Comparison of ENCODE assay signal across 15 mouse cellular contexts in the genomic region with DNA sequence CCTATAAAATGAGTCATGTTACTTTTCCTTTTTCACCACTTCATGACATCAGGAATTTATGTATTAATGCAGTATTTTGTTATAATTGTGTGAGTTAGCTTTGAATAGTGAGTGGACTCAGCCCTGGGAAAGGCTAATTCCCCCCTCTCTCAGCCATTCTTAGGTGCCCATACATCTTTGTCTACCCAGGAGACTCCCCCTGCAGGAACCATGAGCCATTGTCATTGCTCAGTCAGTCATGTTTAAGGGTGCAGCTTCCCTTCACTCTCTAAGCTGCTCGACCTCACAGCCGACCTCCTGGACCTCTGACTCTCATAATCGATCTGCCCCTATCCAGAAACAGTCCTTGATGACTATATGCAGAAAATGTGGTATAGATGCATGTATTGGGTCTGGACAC. TPM values are rescaled to one million over a fixed set of nuclear protein-coding genes. Genes with fewer than 3 reads are reported as not detected.
A peak's percentile ranks its signal among the peaks of the same experiment; 100 is the strongest.
DNase-seq lines count a peak whose midpoint lies in the region; ATAC-seq and TF ChIP-seq lines count a peak whose summit lies in the region.
"Not testable (repeated sequence)": the region's sequence is repeated elsewhere in the genome, so short reads cannot be mapped to it uniquely, and the experiment has no call there.
"Had no signal": no experiment of that assay in that cellular context is flagged by ENCODE, and none has a peak within 500 bp of the region (broad histone marks: within the 10 kb centered on the region; RNA-seq: fewer than 3 reads in every experiment).

No protein-coding gene starts in this region.

- ATAC-seq in granulocyte monocyte progenitor cell, adult 5-6 weeks (replicated peaks; ENCODE audit: poor library complexity, severe bottlenecking) = peak; percentile 49
- not testable (repeated sequence) for ATAC-seq in intestine, postnatal 0 days; lung, postnatal 0 days
- 0 out of 2 replicates have a peak, but pooled peaks have one; percentile 29 for ATAC-seq in neural tube, embryonic 12.5 days (ENCODE audit: low FRiP score, low read depth)

- not testable (repeated sequence) for H3K4me3 ChIP-seq in CH12.LX (replicated peaks in 1 of 3; ENCODE audit: low read depth in 2 of 3, low read length in 2 of 3, poor library complexity in 1 of 3); intestine, postnatal 0 days (ENCODE audit: low read depth, low read length); lung, postnatal 0 days (ENCODE audit: low read depth, low read length); neural tube, embryonic 12.5 days

- TF ChIP-seq EP300 in CH12.LX (IDR thresholded peaks at IDR 0.05; ENCODE audit: low read length); lung, postnatal 0 days (IDR thresholded peaks at IDR 0.05): not testable (repeated sequence)

- not testable (repeated sequence) for H3K9me3 ChIP-seq in CH12.LX (replicated peaks; ENCODE audit: low read length); intestine, postnatal 0 days (ENCODE audit: control insufficient read depth); lung, postnatal 0 days (ENCODE audit: low read length); neural tube, embryonic 12.5 days

- peak; percentile 17 for DNase-seq in 3T3-L1 (ENCODE audit: low read depth, low spot score)
- DNase-seq in CH12.LX (ENCODE audit: extremely low read depth); lung, postnatal 0 days (ENCODE audit: low spot score): not testable (repeated sequence)
- peak; percentile 9 for DNase-seq in retina, postnatal 1 day

- H3K27ac ChIP-seq in CH12.LX (ENCODE audit: insufficient read depth, low read depth); intestine, postnatal 0 days (ENCODE audit: low read depth, low read length); lung, postnatal 0 days (ENCODE audit: low read length); neural tube, embryonic 12.5 days: not testable (repeated sequence)

- not testable (repeated sequence) for H3K9ac ChIP-seq in CH12.LX (ENCODE audit: insufficient read depth, low read depth); intestine, postnatal 0 days (ENCODE audit: low read depth, low read length); lung, postnatal 0 days (replicated peaks; ENCODE audit: low read depth); neural tube, embryonic 12.5 days

- peak in 1 of 2 experiments; percentile 35; a peak in 2 of 4 replicates for TF ChIP-seq CTCF in CH12.LX (conservative IDR thresholded peaks at IDR 0.05 in 1 of 2, IDR thresholded peaks at IDR 0.05 in 1 of 2; ENCODE audit: low read depth in 2 of 2, low read length in 2 of 2)
- TF ChIP-seq CTCF in intestine, postnatal 0 days (IDR thresholded peaks at IDR 0.05; ENCODE audit: low read depth) = peak; percentile 20; the same call in 1 of the 2 replicates
- TF ChIP-seq CTCF in lung, postnatal 0 days (IDR thresholded peaks at IDR 0.05) = peak; percentile 20; the same call in 1 of the 2 replicates

- dilution Hi-C loops in CH12.LX (cut with MboI; ENCODE audit: extremely low pct_ligation_motif_present, extremely low pct_unique_long_range_greater_than_20kb, low sequenced_read_pairs) = not testable (repeated sequence)

- not testable (repeated sequence) for H3K4me1 ChIP-seq in CH12.LX (ENCODE audit: control insufficient read depth in 1 of 2, insufficient read depth in 2 of 2); intestine, postnatal 0 days (replicated peaks; ENCODE audit: control insufficient read depth, insufficient read depth, low read length); lung, postnatal 0 days (ENCODE audit: insufficient read depth, low read depth, low read length); neural tube, embryonic 12.5 days

- H3K27me3 ChIP-seq in CH12.LX (replicated peaks); intestine, postnatal 0 days (replicated peaks; ENCODE audit: control insufficient read depth, insufficient read depth, low read length); lung, postnatal 0 days (replicated peaks; ENCODE audit: insufficient read depth, low read length); neural tube, embryonic 12.5 days (replicated peaks): not testable (repeated sequence)

- not testable (repeated sequence) for TF ChIP-seq RAD21 in CH12.LX (IDR thresholded peaks at IDR 0.05; ENCODE audit: low read depth, low read length)

- 68% methylated on average over 3 of the region's 3 CpGs for WGBS in intestine, postnatal 0 days
- 76% methylated on average over 3 of the region's 3 CpGs for WGBS in lung, postnatal 0 days
- 55% methylated on average over 3 of the region's 3 CpGs for WGBS in neural tube, embryonic 12.5 days

- in situ Hi-C loops in CH12.LX (cut with MboI; ENCODE audit: low pct_ligation_motif_present, low pct_unique_long_range_greater_than_20kb, low sequenced_read_pairs) = not testable (repeated sequence)

- peaks cover 6 to 12% of the 10 kb centered on the region in 2 experiments for H3K36me3 ChIP-seq in CH12.LX (replicated peaks in 1 of 2; ENCODE audit: control insufficient read depth in 1 of 2, insufficient read depth in 1 of 2, low read length in 1 of 2)
- not testable (repeated sequence) for H3K36me3 ChIP-seq in intestine, postnatal 0 days (ENCODE audit: control insufficient read depth, insufficient read depth); lung, postnatal 0 days (ENCODE audit: insufficient read depth, low read length); neural tube, embryonic 12.5 days

- not testable (repeated sequence) for H3K79me2 ChIP-seq in CH12.LX (replicated peaks; ENCODE audit: control insufficient read depth, extremely low read depth, insufficient read depth, poor library complexity, severe bottlenecking)

- peak overlapping the region; percentile 9; the same call in 1 of the 2 replicates for H3K4me2 ChIP-seq in CH12.LX (ENCODE audit: insufficient read depth, low read depth, poor library complexity, severe bottlenecking)
- H3K4me2 ChIP-seq in intestine, postnatal 0 days (replicated peaks; ENCODE audit: low read depth); lung, postnatal 0 days (replicated peaks; ENCODE audit: low read depth, low read length); neural tube, embryonic 12.5 days (replicated peaks): not testable (repeated sequence)

- not testable (repeated sequence) for TF ChIP-seq POLR2A in CH12.LX (IDR thresholded peaks at IDR 0.05; ENCODE audit: low read depth, low read length)

RNA-seq across cellular contexts. Expression of a gene that starts 0.6 kb away (rescaled TPM):
- total RNA-seq in CH12.LX (2012; rRNA removed) = 4.7 and 5.1 TPM in 2 replicates
- total RNA-seq in CH12.LX (2014; rRNA removed) = 7.4 and 8.0 TPM in 2 replicates
- 2.4 and 3.6 TPM in 2 replicates for polyA plus RNA-seq in CH12.LX (2012; ENCODE audit: insufficient read length, low read depth)
- 4.1 and 6.3 TPM in 2 replicates for total RNA-seq in granulocyte monocyte progenitor cell, adult 5-6 weeks (2014; fragmentation: Nextera tagmentation)
- 1.8 and 5.7 TPM in 2 replicates for total RNA-seq in granulocyte monocyte progenitor cell, adult 5-6 weeks (2017)
- 1.1 and 1.4 TPM in 2 replicates for polyA plus RNA-seq in intestine, postnatal 0 days (2015; fragmentation: Nextera tagmentation; extraction: Ambion mirVana)
- polyA plus RNA-seq in lung, postnatal 0 days (2015; fragmentation: Nextera tagmentation; extraction: Ambion mirVana) = 1.3 and 1.5 TPM in 2 replicates
- polyA plus RNA-seq in neural tube, embryonic 12.5 days (2016; fragmentation: Nextera tagmentation; extraction: Ambion mirVana) = 0.82 and 1.1 TPM in 2 replicates

RNA-seq across cellular contexts. Expression of a gene that starts 0.7 kb away (rescaled TPM):
- 1.7 and 2.3 TPM in 2 replicates for total RNA-seq in CH12.LX (2012; rRNA removed)
- total RNA-seq in CH12.LX (2014; rRNA removed) = 0.61 and 1.1 TPM in 2 replicates
- polyA plus RNA-seq in CH12.LX (2012; ENCODE audit: insufficient read length, low read depth) = 1.8 TPM in 1 of 2 replicates, not detected in the other
- 6.1 TPM in 1 of 2 replicates, not detected in the other for total RNA-seq in granulocyte monocyte progenitor cell, adult 5-6 weeks (2014; fragmentation: Nextera tagmentation)
- not detected in 2 replicates for total RNA-seq in granulocyte monocyte progenitor cell, adult 5-6 weeks (2017)
- 0.38 and 0.42 TPM in 2 replicates for polyA plus RNA-seq in intestine, postnatal 0 days (2015; fragmentation: Nextera tagmentation; extraction: Ambion mirVana)
- polyA plus RNA-seq in lung, postnatal 0 days (2015; fragmentation: Nextera tagmentation; extraction: Ambion mirVana) = 0.43 TPM in 1 of 2 replicates, not detected in the other
- not detected in 2 replicates for polyA plus RNA-seq in neural tube, embryonic 12.5 days (2016; fragmentation: Nextera tagmentation; extraction: Ambion mirVana)
- total RNA-seq: forebrain, postnatal 0 days had no signal
- polyA plus RNA-seq: forebrain, embryonic 12.5 days; forebrain, postnatal 0 days; gonadal fat pad, adult 2 months; heart, embryonic 16.5 days; hindbrain, embryonic 12.5 days; hindbrain, embryonic 16.5 days had no signal

RNA-seq across cellular contexts. Expression of a gene that starts 15.8 kb away (rescaled TPM):
- total RNA-seq in CH12.LX (2012; rRNA removed) = 1.8 and 2.3 TPM in 2 replicates
- total RNA-seq in CH12.LX (2014; rRNA removed) = 4.6 and 5.6 TPM in 2 replicates
- polyA plus RNA-seq in CH12.LX (2012; ENCODE audit: insufficient read length, low read depth) = 3.6 and 4.2 TPM in 2 replicates
- total RNA-seq in granulocyte monocyte progenitor cell, adult 5-6 weeks (2014; fragmentation: Nextera tagmentation) = 4.5 and 9.2 TPM in 2 replicates
- total RNA-seq in granulocyte monocyte progenitor cell, adult 5-6 weeks (2017) = 6.3 and 9.2 TPM in 2 replicates
- polyA plus RNA-seq in intestine, postnatal 0 days (2015; fragmentation: Nextera tagmentation; extraction: Ambion mirVana) = 0.83 and 0.90 TPM in 2 replicates
- 0.80 and 0.82 TPM in 2 replicates for polyA plus RNA-seq in lung, postnatal 0 days (2015; fragmentation: Nextera tagmentation; extraction: Ambion mirVana)
- 0.66 and 0.93 TPM in 2 replicates for polyA plus RNA-seq in neural tube, embryonic 12.5 days (2016; fragmentation: Nextera tagmentation; extraction: Ambion mirVana)

RNA-seq across cellular contexts. Expression of a gene that starts 15.9 kb away (rescaled TPM):
- total RNA-seq in CH12.LX (2012; rRNA removed) (1.0 and 1.1 TPM in 2 replicates), CH12.LX (2014; rRNA removed) (not detected in 2 replicates)
- polyA plus RNA-seq in CH12.LX (2012; ENCODE audit: insufficient read length, low read depth) = 0.89 and 1.0 TPM in 2 replicates
- total RNA-seq in granulocyte monocyte progenitor cell, adult 5-6 weeks (2014; fragmentation: Nextera tagmentation) = 4.3 TPM in 1 of 2 replicates, not detected in the other
- 8.4 and 31.0 TPM in 2 replicates for total RNA-seq in granulocyte monocyte progenitor cell, adult 5-6 weeks (2017)
- polyA plus RNA-seq in intestine, postnatal 0 days (2015; fragmentation: Nextera tagmentation; extraction: Ambion mirVana) = 0.26 TPM in 1 of 2 replicates, not detected in the other
- polyA plus RNA-seq in lung, postnatal 0 days (2015; fragmentation: Nextera tagmentation; extraction: Ambion mirVana) = 0.57 TPM in 1 of 2 replicates, not detected in the other
- polyA plus RNA-seq in neural tube, embryonic 12.5 days (2016; fragmentation: Nextera tagmentation; extraction: Ambion mirVana) = not detected in 2 replicates
- total RNA-seq: forebrain, postnatal 0 days had no signal
- polyA plus RNA-seq: activated CD4-positive, CD25-positive, alpha-beta regulatory T cell, adult 4 months; embryonic facial prominence, embryonic 13.5 days; forebrain, embryonic 12.5 days; forebrain, postnatal 0 days; hindbrain, embryonic 12.5 days; hindbrain, embryonic 16.5 days had no signal

RNA-seq across cellular contexts. Expression of a gene that starts 23.4 kb away (rescaled TPM):
- 8.3 and 9.0 TPM in 2 replicates for total RNA-seq in CH12.LX (2012; rRNA removed)
- total RNA-seq in CH12.LX (2014; rRNA removed) = 17.4 and 18.2 TPM in 2 replicates
- polyA plus RNA-seq in CH12.LX (2012; ENCODE audit: insufficient read length, low read depth) = 8.0 and 10.5 TPM in 2 replicates
- total RNA-seq in granulocyte monocyte progenitor cell, adult 5-6 weeks (2014; fragmentation: Nextera tagmentation) = 5.4 and 15.3 TPM in 2 replicates
- 5.6 and 6.1 TPM in 2 replicates for total RNA-seq in granulocyte monocyte progenitor cell, adult 5-6 weeks (2017)
- 4.1 and 5.0 TPM in 2 replicates for polyA plus RNA-seq in intestine, postnatal 0 days (2015; fragmentation: Nextera tagmentation; extraction: Ambion mirVana)
- polyA plus RNA-seq in lung, postnatal 0 days (2015; fragmentation: Nextera tagmentation; extraction: Ambion mirVana) = 5.3 and 6.7 TPM in 2 replicates
- polyA plus RNA-seq in neural tube, embryonic 12.5 days (2016; fragmentation: Nextera tagmentation; extraction: Ambion mirVana) = 3.0 and 3.2 TPM in 2 replicates
